Mouse (Mus musculus) lung, postnatal 0 days (tissue): ENCODE measurements around the gene S1pr4.

Experiments
- CTCF ChIP-seq: IDR thresholded peaks from 2 replicates; pipeline ENCODE4 v1.5.1; 2016; ENCODE audit warnings: antibody characterized with exemption, mild to moderate bottlenecking
- EP300 ChIP-seq: IDR thresholded peaks from 2 replicates; pipeline ENCODE4 v1.6.1; 2016; ENCODE audit warnings: antibody characterized with exemption, mild to moderate bottlenecking, control low read depth

GRCm38 (mm10) chr10:81462415-81462804 is 37.5 kb downstream of the S1pr4 start:
- TF ChIP-seq CTCF = no peak
- no peak for TF ChIP-seq EP300
